Mouse (Mus musculus): ENCODE measurements at regions not wholly inside any gene's neighbourhood (a gene's known extent, or its start where the extent isn't known, plus 50 kb on each side); places are given as distances from the start of the nearest gene placed in this dataset.

- Histone ChIP-seq H3K36me3 (no peaks in the 10 kb centered on the region), H3K9me3 (no peaks in the 10 kb centered on the region), H3K9ac (no peak overlapping the region), H3K4me3 (no peak overlapping the region), H3K27ac (no peak overlapping the region), H3K4me2 (replicated peaks) (no peak overlapping the region), H3K27me3 (no peaks in the 10 kb centered on the region), H3K4me1 (no peaks in the 10 kb centered on the region)
- 85% methylated on average over 9 of the region's 9 CpGs for WGBS
- ATAC-seq (ENCODE audit: insufficient number of reproducible peaks, insufficient read depth, low FRiP score, low TSS enrichment): no peak
Measured at GRCm38 (mm10) chr13:110754548-110754947, 359.7 kb downstream of the Plk2 start.

- ATAC-seq (ENCODE audit: insufficient number of reproducible peaks, insufficient read depth, low FRiP score, low TSS enrichment): no peak
- Histone ChIP-seq H3K9me3 (no peaks in the 10 kb centered on the region), H3K4me3 (no peak overlapping the region), H3K4me2 (replicated peaks) (no peak overlapping the region), H3K36me3 (no peaks in the 10 kb centered on the region), H3K27ac (no peak overlapping the region), H3K9ac (no peak overlapping the region), H3K4me1 (no peaks in the 10 kb centered on the region), H3K27me3 (no peaks in the 10 kb centered on the region)
- WGBS: 90% methylated on average over 2 of the region's 2 CpGs
Measured at GRCm38 (mm10) chr13:110756877-110757276, 362.0 kb downstream of the Plk2 start.

GRCm38 (mm10) chr13:110769210-110769609 is 374.4 kb downstream of the Plk2 start:
- Histone ChIP-seq H3K4me3 (no peak overlapping the region), H3K9me3 (no peaks in the 10 kb centered on the region), H3K36me3 (no peaks in the 10 kb centered on the region), H3K27me3 (no peaks in the 10 kb centered on the region), H3K27ac (no peak overlapping the region), H3K4me2 (replicated peaks) (no peak overlapping the region), H3K4me1 (no peaks in the 10 kb centered on the region), H3K9ac (no peak overlapping the region)
- ATAC-seq (ENCODE audit: insufficient number of reproducible peaks, insufficient read depth, low FRiP score, low TSS enrichment): no peak

GRCm38 (mm10) chr13:110775251-110775650 is 380.4 kb downstream of the Plk2 start:
- H3K4me3 ChIP-seq: no peak overlapping the region
- no peak for ATAC-seq (ENCODE audit: insufficient number of reproducible peaks, insufficient read depth, low FRiP score, low TSS enrichment)
- no peak overlapping the region for H3K9ac ChIP-seq
- no peaks in the 10 kb centered on the region for H3K9me3 ChIP-seq
- H3K27me3 ChIP-seq: no peaks in the 10 kb centered on the region
- no peaks in the 10 kb centered on the region for H3K4me1 ChIP-seq
- H3K27ac ChIP-seq: no peak overlapping the region
- no peaks in the 10 kb centered on the region for H3K36me3 ChIP-seq
- H3K4me2 ChIP-seq (replicated peaks): no peak overlapping the region

GRCm38 (mm10) chr13:110784162-110784785 is 389.4 kb downstream of the Plk2 start:
- H3K36me3 ChIP-seq: no peaks in the 10 kb centered on the region
- no peaks in the 10 kb centered on the region for H3K27me3 ChIP-seq
- H3K9ac ChIP-seq: no peak overlapping the region
- H3K27ac ChIP-seq: no peak overlapping the region
- 39% methylated on average over 12 of the region's 12 CpGs for WGBS
- H3K4me1 ChIP-seq: 0 out of 2 replicates have a peak, but pooled peaks cover 2% of the 10 kb centered on the region
- no peak overlapping the region for H3K4me3 ChIP-seq
- H3K4me2 ChIP-seq (replicated peaks): no peak overlapping the region
- ATAC-seq (ENCODE audit: insufficient number of reproducible peaks, insufficient read depth, low FRiP score, low TSS enrichment): no peak
- no peaks in the 10 kb centered on the region for H3K9me3 ChIP-seq

- Histone ChIP-seq H3K4me3 (no peak overlapping the region), H3K9me3 (no peaks in the 10 kb centered on the region), H3K4me1 (0 out of 2 replicates have a peak, but pooled peaks cover 2% of the 10 kb centered on the region), H3K27me3 (no peaks in the 10 kb centered on the region), H3K9ac (no peak overlapping the region), H3K4me2 (replicated peaks) (no peak overlapping the region), H3K27ac (no peak overlapping the region), H3K36me3 (no peaks in the 10 kb centered on the region)
- 35% methylated on average over 5 of the region's 5 CpGs for WGBS
- no peak for ATAC-seq (ENCODE audit: insufficient number of reproducible peaks, insufficient read depth, low FRiP score, low TSS enrichment)
Measured at GRCm38 (mm10) chr13:110784822-110785221, 390.0 kb downstream of the Plk2 start.

- no peak overlapping the region for H3K4me2 ChIP-seq (replicated peaks)
- H3K9ac ChIP-seq: no peak overlapping the region
- no peak for ATAC-seq (ENCODE audit: insufficient number of reproducible peaks, insufficient read depth, low FRiP score, low TSS enrichment)
- no peaks in the 10 kb centered on the region for H3K27me3 ChIP-seq
- H3K36me3 ChIP-seq: no peaks in the 10 kb centered on the region
- H3K9me3 ChIP-seq: no peaks in the 10 kb centered on the region
- H3K4me3 ChIP-seq: no peak overlapping the region
- H3K27ac ChIP-seq: no peak overlapping the region
- no peaks in the 10 kb centered on the region for H3K4me1 ChIP-seq
- WGBS: 60% methylated on average over 7 of the region's 7 CpGs
Measured at GRCm38 (mm10) chr13:110798313-110798712, 403.5 kb downstream of the Plk2 start.

GRCm38 (mm10) chr13:110802841-110803240 is 408.0 kb downstream of the Plk2 start:
- 91% methylated on average over 6 of the region's 6 CpGs for WGBS
- H3K4me2 ChIP-seq (replicated peaks): no peak overlapping the region
- H3K27ac ChIP-seq: no peak overlapping the region
- no peaks in the 10 kb centered on the region for H3K36me3 ChIP-seq
- no peaks in the 10 kb centered on the region for H3K27me3 ChIP-seq
- H3K4me1 ChIP-seq: no peaks in the 10 kb centered on the region
- no peak overlapping the region for H3K9ac ChIP-seq
- H3K4me3 ChIP-seq: no peak overlapping the region
- no peak for ATAC-seq (ENCODE audit: insufficient number of reproducible peaks, insufficient read depth, low FRiP score, low TSS enrichment)
- no peaks in the 10 kb centered on the region for H3K9me3 ChIP-seq

GRCm38 (mm10) chr13:110812401-110812800 is 417.6 kb downstream of the Plk2 start:
- Histone ChIP-seq H3K27ac (peak overlapping the region; percentile 57; the same call in 1 of the 2 replicates), H3K9ac (no peak overlapping the region), H3K9me3 (no peaks in the 10 kb centered on the region), H3K27me3 (no peaks in the 10 kb centered on the region), H3K36me3 (no peaks in the 10 kb centered on the region), H3K4me3 (no peak overlapping the region), H3K4me1 (peaks cover 7% of the 10 kb centered on the region; the same call in 1 of the 2 replicates), H3K4me2 (replicated peaks) (no peak overlapping the region)
- no peak for ATAC-seq (ENCODE audit: insufficient number of reproducible peaks, insufficient read depth, low FRiP score, low TSS enrichment)
- 34% methylated on average over 6 of the region's 6 CpGs for WGBS

GRCm38 (mm10) chr13:110814066-110814465 is 419.2 kb downstream of the Plk2 start:
- H3K27me3 ChIP-seq: no peaks in the 10 kb centered on the region
- H3K36me3 ChIP-seq: no peaks in the 10 kb centered on the region
- no peak overlapping the region for H3K4me3 ChIP-seq
- H3K4me1 ChIP-seq: peaks cover 8% of the 10 kb centered on the region; the same call in 1 of the 2 replicates
- 82% methylated on average over 1 of the region's 1 CpGs for WGBS
- ATAC-seq (ENCODE audit: insufficient number of reproducible peaks, insufficient read depth, low FRiP score, low TSS enrichment): no peak
- H3K9me3 ChIP-seq: no peaks in the 10 kb centered on the region
- H3K4me2 ChIP-seq (replicated peaks): no peak overlapping the region
- no peak overlapping the region for H3K27ac ChIP-seq
- no peak overlapping the region for H3K9ac ChIP-seq

- ATAC-seq (ENCODE audit: insufficient number of reproducible peaks, insufficient read depth, low FRiP score, low TSS enrichment): no peak
- WGBS: 45% methylated on average over 2 of the region's 2 CpGs
- Histone ChIP-seq H3K9ac (no peak overlapping the region), H3K27me3 (no peaks in the 10 kb centered on the region), H3K4me3 (no peak overlapping the region), H3K4me1 (peaks cover 6% of the 10 kb centered on the region; the same call in 1 of the 2 replicates), H3K4me2 (replicated peaks) (no peak overlapping the region), H3K9me3 (no peaks in the 10 kb centered on the region), H3K27ac (no peak overlapping the region), H3K36me3 (no peaks in the 10 kb centered on the region)
Measured at GRCm38 (mm10) chr13:110819301-110819862, 424.5 kb downstream of the Plk2 start.

GRCm38 (mm10) chr13:110824878-110825277 is 429.9 kb upstream of the Actbl2 start:
- ATAC-seq (ENCODE audit: insufficient number of reproducible peaks, insufficient read depth, low FRiP score, low TSS enrichment): no peak
- Histone ChIP-seq H3K4me1 (no peaks in the 10 kb centered on the region), H3K36me3 (no peaks in the 10 kb centered on the region), H3K27me3 (no peaks in the 10 kb centered on the region), H3K4me3 (no peak overlapping the region), H3K9me3 (no peaks in the 10 kb centered on the region), H3K9ac (no peak overlapping the region), H3K4me2 (replicated peaks) (no peak overlapping the region), H3K27ac (no peak overlapping the region)
- WGBS: 75% methylated on average over 9 of the region's 9 CpGs

Measured in embryonic facial prominence, embryonic 12.5 days (tissue).